Mouse (Mus musculus) hindbrain, postnatal 0 days (tissue): ENCODE results near the gene Amot. TPM values are rescaled to one million over a fixed set of nuclear protein-coding genes. Genes with fewer than 3 reads are reported as not detected.

Experiments
- ATAC-seq: fragments of 200-750 bp; cut with Nextera tagmentation; 2 replicates; pipeline ENCODE4 v1.8.0; 2017; ENCODE audit warnings: mild to moderate bottlenecking, moderate TSS enrichment, moderate library complexity
- DNase-seq: peaks from one replicate; pipeline ENCODE4 v3.0.0-alpha.2; 2015; ENCODE audit warnings: low spot score
- H3K27ac ChIP-seq: fragments of 300-500 bp; sonication (generic); 2 replicates; pipeline ENCODE4 v1.5.1; 2014; ENCODE audit warnings: mild to moderate bottlenecking
- H3K27me3 ChIP-seq: fragments of 300-500 bp; sonication (generic); 2 replicates; pipeline ENCODE4 v1.6.1; 2014; ENCODE audit warnings: low read length, mixed read lengths; ENCODE audit not compliant: insufficient read depth
- H3K36me3 ChIP-seq: fragments of 300-500 bp; sonication (generic); 2 replicates; pipeline ENCODE4 v1.6.1; 2014; ENCODE audit warnings: low read length, mixed read lengths; ENCODE audit not compliant: insufficient read depth
- H3K4me1 ChIP-seq: fragments of 300-500 bp; sonication (generic); 2 replicates; pipeline ENCODE4 v1.6.1; 2014; ENCODE audit warnings: antibody characterized with exemption, low read length, mixed read lengths; ENCODE audit not compliant: insufficient read depth
- H3K4me2 ChIP-seq: fragments of 300-500 bp; sonication (generic); 2 replicates; pipeline ENCODE4 v1.6.1; 2014; ENCODE audit warnings: low read depth, mild to moderate bottlenecking, low read length, moderate library complexity, mixed read lengths
- H3K4me3 ChIP-seq: fragments of 300-500 bp; sonication (generic); 2 replicates; pipeline ENCODE4 v1.5.1; 2014; ENCODE audit warnings: low read length
- H3K9ac ChIP-seq: fragments of 300-500 bp; sonication (generic); replicated peaks from 2 replicates; pipeline ENCODE4 v1.6.1; 2014; ENCODE audit warnings: mild to moderate bottlenecking, low read length, moderate library complexity, mixed read lengths
- H3K9me3 ChIP-seq: fragments of 300-500 bp; sonication (generic); 2 replicates; pipeline ENCODE4 v1.6.1; 2016; ENCODE audit warnings: low read length, mixed read lengths
- CTCF ChIP-seq: IDR thresholded peaks from 2 replicates; pipeline ENCODE4 v1.5.1; 2016; ENCODE audit warnings: antibody characterized with exemption, control low read depth, low read depth
- WGBS: fragments of 180-500 bp; shearing (Covaris S2); extraction: QIAGEN DNeasy Blood & Tissue Kit; methylation state at CpG from one replicate; pipeline ENCODE4 v1.1.7; 2014; 5-methylcytosine and 5-hydroxymethylcytosine counted together
- polyA plus RNA-seq: library from polyadenylated mRNA; unstranded; fragments of >200 nt; fragmentation: Nextera tagmentation; extraction: Ambion mirVana; gene quantifications from 2 replicates; pipeline ENCODE4 v1.2.1, GENCODE M21; 2015
- total RNA-seq: library from RNA; depleted of rRNA; stranded (reverse); fragments of >200 nt; gene quantifications from 2 replicates; pipeline ENCODE4 v1.2.3, GENCODE M21; 2014; rRNA removed

Amot gene
- total RNA-seq (28.9 and 29.8 TPM in 2 replicates), polyA plus RNA-seq (8.2 and 9.4 TPM in 2 replicates)

GRCm38 (mm10) chrX:145504717-145505415, at the start of gene Amot:
Gene Amot (minus strand): TSS chrX:145505181.
- Histone ChIP-seq H3K4me3 (peak within 1 kb of the TSS; percentile 41), H3K9ac (peak within 1 kb of the TSS; percentile 18), H3K4me2 (peak within 1 kb of the TSS; percentile 56), H3K4me1 (no peaks in the 10 kb centered on the region), H3K27me3 (no peaks in the 10 kb centered on the region), H3K9me3 (no peaks in the 10 kb centered on the region), H3K27ac (peak within 1 kb of the TSS; percentile 32; the same call in 1 of the 2 replicates), H3K36me3 (no peaks in the 10 kb centered on the region)
- peak; percentile 77 for DNase-seq
- peak; percentile 91 for ATAC-seq
- TF ChIP-seq CTCF: no peak
- 30% methylated on average over 34 of the region's 34 CpGs for WGBS

GRCm38 (mm10) chrX:145545060-145545459, 40.1 kb upstream of the Amot start:
- Histone ChIP-seq H3K4me2 (no peak overlapping the region), H3K27me3 (no peaks in the 10 kb centered on the region), H3K36me3 (no peaks in the 10 kb centered on the region), H3K9ac (no peak overlapping the region), H3K9me3 (no peaks in the 10 kb centered on the region), H3K27ac (no peak overlapping the region), H3K4me3 (no peak overlapping the region), H3K4me1 (no peaks in the 10 kb centered on the region)
- WGBS: 74% methylated on average over 3 of the region's 3 CpGs
- ATAC-seq: no peak
- no peak for DNase-seq
- no peak for TF ChIP-seq CTCF

GRCm38 (mm10) chrX:145543602-145544490, 38.9 kb upstream of the Amot start:
- no peaks in the 10 kb centered on the region for H3K36me3 ChIP-seq
- no peaks in the 10 kb centered on the region for H3K27me3 ChIP-seq
- no peak overlapping the region for H3K4me3 ChIP-seq

GRCm38 (mm10) chrX:145541050-145541449, 36.1 kb upstream of the Amot start:
- Histone ChIP-seq H3K9me3 (no peaks in the 10 kb centered on the region), H3K4me2 (no peak overlapping the region), H3K4me1 (no peaks in the 10 kb centered on the region), H3K9ac (no peak overlapping the region), H3K27ac (no peak overlapping the region), H3K36me3 (no peaks in the 10 kb centered on the region), H3K27me3 (no peaks in the 10 kb centered on the region), H3K4me3 (no peak overlapping the region)
- DNase-seq (no peak), ATAC-seq (no peak)
- 87% methylated on average over 1 of the region's 1 CpGs for WGBS
- TF ChIP-seq CTCF: no peak

More at GRCm38 (mm10) chrX:145543602-145544490, 38.9 kb upstream of the Amot start:
- no peak for ATAC-seq
- H3K9me3 ChIP-seq: no peaks in the 10 kb centered on the region
- H3K4me2 ChIP-seq: no peak overlapping the region
- H3K4me1 ChIP-seq: no peaks in the 10 kb centered on the region
- no peak for TF ChIP-seq CTCF
- no peak overlapping the region for H3K9ac ChIP-seq
- no peak overlapping the region for H3K27ac ChIP-seq
- WGBS: 55% methylated on average over 4 of the region's 4 CpGs
- DNase-seq: no peak

- no peaks in the 10 kb centered on the region for H3K4me1 ChIP-seq
- no peaks in the 10 kb centered on the region for H3K9me3 ChIP-seq
- no peaks in the 10 kb centered on the region for H3K27me3 ChIP-seq
- DNase-seq (peak; percentile 15), ATAC-seq (no peak)
- WGBS: 87% methylated on average over 1 of the region's 1 CpGs
- H3K36me3 ChIP-seq: no peaks in the 10 kb centered on the region
- no peak overlapping the region for H3K4me3 ChIP-seq
- H3K9ac ChIP-seq: no peak overlapping the region
- no peak overlapping the region for H3K4me2 ChIP-seq
- no peak overlapping the region for H3K27ac ChIP-seq
- TF ChIP-seq CTCF: peak; percentile 45
Observed at GRCm38 (mm10) chrX:145540321-145540720, 35.3 kb upstream of the Amot start.

GRCm38 (mm10) chrX:145529602-145530001, 24.6 kb upstream of the Amot start:
- ATAC-seq (no peak), DNase-seq (no peak)
- H3K4me2 ChIP-seq: no peak overlapping the region
- no peak for TF ChIP-seq CTCF
- no peaks in the 10 kb centered on the region for H3K4me1 ChIP-seq
- H3K27me3 ChIP-seq: no peaks in the 10 kb centered on the region
- H3K9ac ChIP-seq: no peak overlapping the region
- H3K36me3 ChIP-seq: no peaks in the 10 kb centered on the region
- H3K9me3 ChIP-seq: no peaks in the 10 kb centered on the region
- 58% methylated on average over 1 of the region's 1 CpGs for WGBS
- H3K27ac ChIP-seq: no peak overlapping the region
- H3K4me3 ChIP-seq: no peak overlapping the region
